Mouse (Mus musculus) v-Abl transformed pro-B cells (cell line): ENCODE data around the gene Tcf7l1.

Experiments used
- in situ Hi-C, 2 experiments: fragments of 400-800 bp; cut with MboI; formaldehyde crosslinking; loops; one replicate each; pipeline ENCODE4 v1.15.1; 2025; ENCODE audit not compliant: unreplicated experiment in 2 of 2

The Tcf7l1 gene

GRCm38 (mm10) chr6:72644576-72644975 lies 144.5 kb downstream of the Tcf7l1 start:
- in situ Hi-C loops: loop anchor here in 1 of 2 experiments (25.0 kb wide), 1 partner anchor 368 kb away; no protein-coding TSS in a partner anchor

DNA sequence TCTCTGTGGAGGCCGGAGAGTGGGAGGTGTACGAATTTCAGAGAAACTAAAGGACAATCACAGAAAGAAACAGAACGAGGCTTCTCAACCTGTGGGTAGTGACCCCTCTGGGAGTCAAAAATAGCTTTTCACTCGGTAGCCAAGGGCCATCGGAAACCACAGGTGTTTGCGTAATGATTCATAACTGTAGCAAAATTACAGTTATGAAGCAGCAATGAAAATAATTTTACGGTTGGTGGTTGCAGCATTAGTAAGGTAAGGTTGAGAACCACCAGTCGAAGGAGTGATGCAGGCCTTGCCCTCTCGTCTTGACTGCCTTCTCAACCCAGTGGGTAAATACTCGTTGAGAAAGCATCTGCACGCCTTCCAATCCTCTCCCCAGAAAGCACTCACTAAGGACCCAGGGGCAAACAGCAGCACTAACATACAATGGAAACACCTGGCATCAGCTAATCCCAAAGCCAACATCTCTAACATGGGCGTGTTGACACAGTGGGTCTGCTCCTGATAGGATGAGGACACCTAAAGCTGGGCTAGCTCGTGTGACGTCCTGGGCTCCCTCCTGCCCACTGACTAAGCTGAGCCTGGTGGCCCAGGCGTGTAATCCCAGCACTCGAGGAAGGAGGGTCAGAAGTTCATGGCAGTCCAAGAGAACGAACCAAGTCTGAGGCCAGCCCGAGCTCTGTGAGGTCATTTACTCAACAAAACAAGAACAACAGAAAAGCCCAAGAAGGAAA lies 147.7 kb downstream of the Tcf7l1 start:
- in situ Hi-C loops: loop anchor here in 1 of 2 experiments (25.0 kb wide), 1 partner anchor 371 kb away; no protein-coding TSS in a partner anchor

DNA sequence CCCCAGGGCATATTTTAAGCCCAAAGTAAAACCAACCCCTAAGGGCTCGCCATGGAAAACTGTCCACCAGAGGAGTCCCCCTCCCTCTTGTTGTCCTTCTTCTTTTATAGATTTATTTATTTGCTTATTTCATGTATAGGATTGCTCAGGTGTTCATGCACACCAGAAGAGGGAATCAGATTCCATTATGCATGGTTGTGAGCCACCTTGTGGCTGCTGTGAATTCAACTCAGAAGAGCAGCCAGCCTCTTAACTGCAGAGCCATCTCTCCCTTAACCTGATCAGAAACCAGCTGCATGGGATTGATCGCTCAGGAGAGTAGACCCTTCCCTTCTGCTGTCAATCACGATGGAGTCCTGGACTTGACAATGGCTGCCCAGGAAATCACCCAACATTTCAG lies 152.1 kb downstream of the Tcf7l1 start:
- in situ Hi-C loops: loop anchor here (5.0 to 25.0 kb wide), 5 partner anchors 375 to 590 kb away; partner anchors contain the start of gene Dnah6 (in 1 of the 2)

- in situ Hi-C loops: loop anchor here (5.0 to 25.0 kb wide), 5 partner anchors 376 to 591 kb away; partner anchors contain the start of gene Dnah6 (in 1 of the 2)
These were observed 153.2 kb downstream of the Tcf7l1 start for GRCm38 (mm10) chr6:72635760-72636431.

- in situ Hi-C loops: loop anchor here (10.0 to 25.0 kb wide), 4 partner anchors 378 to 590 kb away; partner anchors contain the start of gene Dnah6 (in 1 of the 2)
These were observed 154.7 kb downstream of the Tcf7l1 start for GRCm38 (mm10) chr6:72634311-72634710.

GRCm38 (mm10) chr6:72631700-72632099 lies 157.4 kb downstream of the Tcf7l1 start:
- in situ Hi-C loops: loop anchor here (10.0 to 25.0 kb wide), 4 partner anchors 381 to 593 kb away; partner anchors contain the start of gene Dnah6 (in 1 of the 2)

DNA sequence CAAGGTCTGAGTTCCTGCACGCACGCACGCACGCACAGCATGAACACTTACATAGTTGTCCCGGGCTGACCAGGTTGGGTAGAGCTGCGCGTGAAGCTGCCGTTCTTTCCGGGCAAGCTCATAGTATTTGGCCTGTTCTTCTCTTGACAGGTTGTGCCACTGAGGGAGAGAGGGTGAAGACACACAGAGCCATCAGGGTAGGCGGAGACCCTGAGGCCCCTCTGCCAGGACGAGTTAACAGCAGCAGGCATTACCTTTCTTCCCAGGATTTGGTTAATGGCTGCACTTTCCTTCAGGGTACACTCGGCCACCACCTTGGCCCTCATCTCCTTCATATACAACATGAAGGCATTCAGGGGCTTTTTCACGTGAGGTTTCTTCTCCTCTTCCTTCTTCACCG lies 158.1 kb downstream of the Tcf7l1 start:
- in situ Hi-C loops: loop anchor here (10.0 to 25.0 kb wide), 4 partner anchors 381 to 594 kb away; partner anchors contain the start of gene Dnah6 (in 1 of the 2)

DNA sequence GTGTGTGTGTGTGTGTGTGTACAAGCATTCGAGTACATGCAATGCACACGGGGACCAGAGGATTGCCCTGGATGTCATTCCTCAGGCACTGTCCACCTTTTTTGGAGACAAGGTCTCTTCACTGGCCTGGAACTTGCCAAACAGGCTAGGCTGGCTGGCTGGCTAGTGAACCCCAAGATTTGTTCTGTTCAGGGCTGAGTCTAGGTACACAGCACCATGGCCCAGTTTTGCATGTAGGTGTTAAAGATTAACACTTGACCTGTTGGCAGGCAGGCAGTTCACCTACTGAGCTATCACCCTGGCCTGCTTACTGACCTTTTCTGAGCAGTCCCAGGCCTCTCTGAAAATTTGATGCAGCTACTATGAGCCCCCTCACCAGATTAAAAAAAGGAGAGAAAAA lies 158.7 kb downstream of the Tcf7l1 start:
- in situ Hi-C loops: loop anchor here (10.0 to 25.0 kb wide), 4 partner anchors 382 to 594 kb away; partner anchors contain the start of gene Dnah6 (in 1 of the 2)

- in situ Hi-C loops: loop anchor here in 1 of 2 experiments (25.0 kb wide), 1 partner anchor 385 kb away; no protein-coding TSS in a partner anchor
These were observed 161.8 kb downstream of the Tcf7l1 start for GRCm38 (mm10) chr6:72627276-72627675.

- in situ Hi-C loops: loop anchor here in 1 of 2 experiments (25.0 kb wide), 1 partner anchor 386 kb away; no protein-coding TSS in a partner anchor
These were observed 162.7 kb downstream of the Tcf7l1 start for GRCm38 (mm10) chr6:72626391-72626790.

GRCm38 (mm10) chr6:72623661-72624402 lies 165.2 kb downstream of the Tcf7l1 start:
- in situ Hi-C loops: no loop called here

DNA sequence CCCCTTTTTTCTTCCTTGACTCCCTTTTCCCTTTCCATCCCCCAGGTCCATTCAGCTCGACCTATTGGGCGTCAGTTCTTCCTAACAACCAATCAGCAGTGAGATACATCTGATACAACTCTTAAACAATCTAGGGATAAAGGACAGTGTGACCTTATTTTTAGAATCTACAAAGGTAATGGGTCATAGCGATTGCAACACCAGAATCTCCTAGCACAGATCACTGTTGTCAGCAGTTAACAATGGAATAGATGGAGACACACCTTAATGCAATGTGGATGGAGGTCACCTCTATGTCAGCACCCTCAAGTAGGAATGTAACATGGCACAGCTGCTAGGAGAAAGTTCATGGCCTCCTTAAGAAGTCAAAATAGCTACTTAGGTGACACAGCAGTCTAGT lies 166.1 kb downstream of the Tcf7l1 start:
- in situ Hi-C loops: no loop called here

- in situ Hi-C loops: no loop called here
These were observed 168.1 kb downstream of the Tcf7l1 start for GRCm38 (mm10) chr6:72620920-72621319.

DNA sequence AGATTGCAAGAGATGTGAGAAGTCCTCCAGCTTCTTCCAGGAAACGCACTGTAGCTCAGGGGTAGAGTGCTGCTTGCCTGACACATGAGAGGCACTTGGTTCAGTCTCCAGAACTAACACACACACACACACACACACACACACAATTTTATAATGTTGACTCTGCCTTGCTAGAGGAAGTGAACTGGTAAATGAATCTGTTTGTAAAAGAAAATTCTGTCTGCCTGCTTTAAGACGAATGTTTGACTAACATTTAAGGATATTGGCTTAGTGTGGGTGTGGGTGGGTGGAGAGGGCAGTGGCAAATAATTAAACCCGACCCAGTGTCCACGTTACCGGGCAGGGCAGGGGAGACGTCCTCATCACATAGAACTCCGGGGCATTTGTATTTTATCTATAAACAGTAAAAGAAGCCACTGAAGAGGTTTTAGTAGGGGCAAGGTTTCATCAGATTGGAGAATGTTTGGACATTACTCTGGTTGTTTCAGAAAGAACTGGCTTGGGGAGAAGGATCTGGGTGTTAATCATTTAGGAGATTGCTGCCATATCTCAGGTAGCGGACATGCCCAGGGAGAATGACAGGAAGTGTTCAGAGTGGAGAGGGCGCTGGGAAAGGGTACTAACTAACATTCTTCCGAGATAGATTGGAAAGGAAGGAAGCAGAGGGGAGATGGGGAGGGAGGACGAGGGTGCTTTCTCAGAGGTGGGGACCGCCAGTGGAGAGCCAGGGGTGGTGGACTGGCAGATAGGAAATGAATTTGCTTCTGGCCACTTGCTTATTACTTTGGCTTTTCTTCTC lies 169.1 kb downstream of the Tcf7l1 start:
- in situ Hi-C loops: no loop called here

- in situ Hi-C loops: no loop called here
These were observed 172.3 kb downstream of the Tcf7l1 start, which contains the start of gene Tgoln1 for GRCm38 (mm10) chr6:72616643-72617288. TSS of gene Tgoln1 (minus strand) at chr6:72617000.

DNA sequence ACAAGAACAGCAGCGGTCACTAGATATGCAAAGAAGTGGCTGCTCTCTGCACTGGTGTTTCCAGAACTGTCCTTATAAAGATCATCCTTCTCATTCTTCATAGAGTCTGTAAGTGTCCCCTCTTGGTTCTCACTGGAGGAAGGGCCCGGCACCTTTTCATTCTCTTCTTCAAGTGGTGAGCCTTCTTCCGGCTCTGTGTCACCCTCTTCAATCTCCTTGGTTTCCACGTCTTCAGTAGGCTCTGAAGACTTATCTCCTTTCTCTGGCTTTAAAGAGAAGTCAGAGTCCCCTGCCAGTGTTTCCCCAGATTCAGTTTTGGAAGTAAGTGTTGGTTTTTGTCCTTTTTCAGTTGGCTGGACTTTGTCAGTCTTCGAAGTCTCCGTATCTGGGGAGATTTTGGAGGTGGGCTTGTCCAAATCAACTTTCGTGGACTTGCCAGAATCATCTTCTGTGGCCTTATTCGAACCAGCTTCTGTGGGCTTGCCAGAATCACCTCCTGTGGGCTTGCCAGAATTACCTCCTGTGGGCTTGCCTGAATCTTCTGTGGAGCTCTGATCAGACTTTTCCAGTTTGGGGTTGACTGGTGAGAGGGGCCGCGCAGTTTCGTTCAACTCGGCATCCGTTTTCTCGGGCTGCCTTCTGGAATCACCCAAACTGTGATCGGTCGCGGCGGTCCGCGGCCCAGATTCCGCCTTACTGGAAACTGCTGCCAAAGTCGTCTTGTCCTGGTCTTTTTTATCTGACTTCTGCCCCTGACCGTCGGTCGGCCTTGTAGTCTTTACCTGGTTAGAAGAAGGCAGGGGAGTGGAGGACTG lies 173.3 kb downstream of the Tcf7l1 start:
- in situ Hi-C loops: no loop called here

GRCm38 (mm10) chr6:72615151-72615550 lies 173.9 kb downstream of the Tcf7l1 start:
- in situ Hi-C loops: no loop called here

DNA sequence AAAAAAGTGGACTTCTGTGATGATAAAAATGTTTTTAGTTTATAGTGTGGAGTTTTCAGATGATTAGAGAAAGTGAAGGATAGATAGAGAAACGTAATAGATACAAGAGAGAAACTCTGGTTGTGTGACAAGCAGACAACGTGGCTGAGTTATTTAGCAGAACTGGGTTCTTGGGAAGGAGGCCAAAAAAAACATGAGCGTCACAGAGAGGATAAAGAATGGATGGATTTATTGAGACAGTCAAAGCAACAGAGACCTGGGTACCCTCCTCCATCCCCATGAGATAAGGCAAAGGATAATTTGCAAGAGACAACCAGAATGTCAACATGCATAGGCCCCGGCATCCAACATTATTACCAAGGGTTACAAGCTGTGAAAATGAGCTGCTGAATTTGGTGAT lies 178.8 kb downstream of the Tcf7l1 start:
- in situ Hi-C loops: no loop called here
